Mouse (Mus musculus) ES-E14 (cell line): ENCODE measurements around the gene Phka2.

Experiments used
- CHD2 ChIP-seq: IDR thresholded peaks from 2 replicates; pipeline ENCODE4 v1.6.1; 2014; ENCODE audit warnings: mild to moderate bottlenecking, low read depth, low read length, inconsistent platforms
- HCFC1 ChIP-seq: IDR thresholded peaks from 2 replicates; pipeline ENCODE4 v1.6.1; 2012; ENCODE audit warnings: low read length, inconsistent platforms, borderline replicate concordance; ENCODE audit not compliant: insufficient read depth
- MAFK ChIP-seq: IDR thresholded peaks from 2 replicates; pipeline ENCODE4 v1.6.1; 2014; ENCODE audit warnings: mild to moderate bottlenecking, low read depth, low read length, inconsistent platforms; ENCODE audit not compliant: insufficient read depth
- ZC3H11A ChIP-seq: IDR thresholded peaks from 2 replicates; pipeline ENCODE4 v1.6.1; 2012; ENCODE audit warnings: low read depth, mild to moderate bottlenecking, inconsistent platforms, low read length, borderline replicate concordance
- ZNF384 ChIP-seq: IDR thresholded peaks from 2 replicates; pipeline ENCODE4 v1.6.1; 2012; ENCODE audit warnings: low read depth, low read length, inconsistent platforms

GRCm38 (mm10) chrX:160610482-160610881, 108.5 kb downstream of the Phka2 start:
- TF ChIP-seq ZC3H11A: no peak
- TF ChIP-seq MAFK: no peak
- TF ChIP-seq CHD2: no peak
- TF ChIP-seq HCFC1: no peak
- no peak for TF ChIP-seq ZNF384
